Mouse (Mus musculus) left cerebral cortex, postnatal 36 days (tissue): ENCODE data around the gene M1ap. TPM values are rescaled to one million over a fixed set of nuclear protein-coding genes. Genes with fewer than 3 reads are reported as not detected.

ENCODE experiments used
- DNase-seq, 2 experiments: peaks; one replicate each; pipeline ENCODE4 v3.0.0; 2021 to 2022; ENCODE audit warnings: low spot score in 2 of 2, mixed read lengths in 1 of 2
- intact Hi-C: fragments of 180-260 bp; cut with DNase I; formaldehyde crosslinking; loops from one replicate; pipeline ENCODE4 v1.15.1; 2025
- total RNA-seq, 2 experiments: library from RNA; stranded (reverse); gene quantifications; 2 replicates each; pipeline ENCODE4 v1.2.3; 2021

Gene M1ap
- total RNA-seq, 2 experiments from 2014 or later, result 0.22 TPM; not detected in 1

DNA sequence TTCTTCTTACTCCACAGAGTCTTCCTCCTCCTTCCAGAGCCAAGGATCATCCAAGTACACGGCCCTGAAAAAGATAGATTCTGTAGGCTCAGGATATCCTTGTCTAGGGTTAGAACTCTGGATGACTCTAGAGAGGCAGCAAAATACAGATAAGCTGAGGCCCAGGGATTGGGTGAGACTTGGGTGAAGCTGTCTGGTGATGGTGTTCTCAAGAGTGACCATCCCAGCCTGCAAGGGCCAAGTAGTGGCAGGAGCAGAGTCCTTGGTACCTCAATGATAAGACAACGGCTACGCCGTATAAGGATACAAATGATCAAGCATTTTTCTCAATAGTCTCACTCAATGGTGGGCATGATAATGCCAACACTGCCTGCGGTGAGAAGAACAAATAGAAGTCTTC lies 57.1 kb downstream of the M1ap start:
- intact Hi-C loops, result no loop called here
- no peak for DNase-seq

DNA sequence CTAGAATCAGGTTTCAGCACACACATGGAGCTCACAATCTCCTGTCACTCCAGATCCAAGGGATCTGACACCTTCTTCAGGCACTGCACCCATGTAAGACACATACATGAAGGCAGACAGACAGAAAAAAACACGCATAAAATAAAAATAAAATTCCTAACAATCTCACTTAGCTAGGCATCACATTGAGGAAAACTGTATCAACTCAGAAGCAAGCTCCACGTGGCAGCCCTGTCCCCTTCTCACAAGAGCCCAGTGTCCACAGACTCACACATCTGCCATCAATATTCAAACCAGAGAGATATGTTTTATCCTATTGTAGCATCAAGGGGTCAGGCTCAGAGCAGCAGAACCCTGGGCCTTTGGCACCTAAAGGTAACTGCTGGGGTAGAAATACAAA lies 57.6 kb downstream of the M1ap start:
- intact Hi-C loops, result no loop called here
- DNase-seq, result no peak

GRCm38 (mm10) chr6:83004872-83005271 lies 58.2 kb downstream of the M1ap start:
- intact Hi-C loops, result no loop called here
- DNase-seq, result no peak

DNA sequence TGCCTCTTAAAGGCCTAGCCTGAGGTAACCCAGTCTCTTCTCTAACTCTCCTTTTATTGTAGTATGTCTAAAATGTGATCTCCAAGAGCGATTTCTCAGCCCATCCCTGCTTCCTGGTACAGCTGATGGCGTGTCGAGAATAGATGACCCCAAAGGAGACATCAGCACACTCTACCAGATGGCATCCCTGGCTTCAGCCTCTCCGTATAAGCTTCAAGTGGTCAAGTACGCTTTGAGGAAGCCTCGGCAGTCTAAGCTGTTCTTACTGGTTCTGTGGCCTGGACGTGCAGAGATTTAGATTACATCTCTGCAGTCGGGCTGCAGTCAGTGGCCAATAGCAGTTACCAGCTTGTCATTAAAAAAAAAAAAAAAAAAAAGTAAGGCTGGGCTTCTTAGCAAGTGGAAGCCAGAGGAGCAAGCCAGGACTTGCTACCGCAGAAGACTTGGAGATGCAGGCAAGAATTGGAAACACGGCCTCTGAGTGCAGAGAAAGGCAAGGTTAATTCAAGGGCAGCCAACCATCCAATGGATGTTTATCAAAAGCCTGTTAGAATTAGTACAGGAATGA lies 58.8 kb downstream of the M1ap start:
- DNase-seq, result no peak
- intact Hi-C loops, result no loop called here

DNA sequence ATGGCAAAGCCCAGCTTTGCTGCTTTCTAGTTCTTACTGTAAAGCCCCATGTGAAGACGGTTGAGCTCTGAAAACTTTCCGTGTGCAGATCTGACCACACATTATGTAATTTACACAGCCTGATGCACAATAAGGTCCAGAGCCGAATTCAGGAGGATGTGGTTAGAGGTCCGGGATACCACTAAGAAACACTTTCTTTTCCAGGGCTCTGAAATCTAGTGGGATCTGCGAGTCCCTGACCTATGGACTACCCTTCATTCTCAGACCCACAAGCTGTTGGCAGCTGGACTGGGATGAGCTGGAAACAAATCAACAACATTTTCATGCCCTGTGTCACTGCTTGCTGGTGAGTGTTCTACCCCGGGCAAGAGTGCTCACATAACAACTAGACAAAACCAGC lies 59.4 kb downstream of the M1ap start:
- no peak for DNase-seq
- intact Hi-C loops, result no loop called here

- no peak for DNase-seq
- intact Hi-C loops, result no loop called here
These were observed 62.0 kb downstream of the M1ap start for GRCm38 (mm10) chr6:83008659-83009058.

GRCm38 (mm10) chr6:83010010-83010409 lies 63.3 kb downstream of the M1ap start:
- DNase-seq, result no peak
- intact Hi-C loops, result no loop called here

- DNase-seq, result no peak
- intact Hi-C loops, result no loop called here
These were observed 64.6 kb downstream of the M1ap start for GRCm38 (mm10) chr6:83011255-83011654.

DNA sequence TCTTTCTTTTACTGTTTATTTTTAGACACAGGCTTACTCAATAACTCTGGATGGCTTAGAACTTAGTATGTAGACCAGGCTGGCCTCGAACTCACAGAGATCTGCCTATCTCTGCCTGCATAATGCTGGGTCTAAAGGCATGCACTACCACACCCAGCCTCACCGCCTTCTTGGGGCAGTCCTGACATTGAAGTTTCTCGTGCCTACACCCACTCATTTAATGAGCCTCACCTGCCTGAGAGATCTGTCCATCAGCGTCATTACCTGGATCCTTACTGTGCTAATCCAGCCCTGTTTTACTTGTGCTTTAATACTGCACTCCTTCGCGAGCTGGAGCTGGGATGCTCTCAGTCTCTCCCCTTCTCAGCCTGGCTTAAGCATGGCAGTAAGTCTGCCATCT lies 65.1 kb downstream of the M1ap start:
- DNase-seq, result no peak
- intact Hi-C loops, result no loop called here

- intact Hi-C loops, result no loop called here
- DNase-seq, result no peak
These were observed 66.7 kb downstream of the M1ap start for GRCm38 (mm10) chr6:83013444-83013843.

- intact Hi-C loops, result no loop called here
- no peak for DNase-seq
These were observed 68.1 kb downstream of the M1ap start for GRCm38 (mm10) chr6:83014482-83015466.

- intact Hi-C loops, result no loop called here
- no peak for DNase-seq
These were observed 69.0 kb downstream of the M1ap start for GRCm38 (mm10) chr6:83015749-83016148.

- intact Hi-C loops, result no loop called here
- DNase-seq, result no peak
These were observed 70.5 kb downstream of the M1ap start for GRCm38 (mm10) chr6:83017190-83017589.

GRCm38 (mm10) chr6:83019044-83019443 lies 72.3 kb downstream of the M1ap start:
- DNase-seq, result no peak
- intact Hi-C loops, result no loop called here

GRCm38 (mm10) chr6:83020121-83020520 lies 73.4 kb downstream of the M1ap start:
- intact Hi-C loops, result no loop called here
- no peak for DNase-seq

GRCm38 (mm10) chr6:83020836-83021593 lies 74.3 kb downstream of the M1ap start:
- intact Hi-C loops, result no loop called here

DNA sequence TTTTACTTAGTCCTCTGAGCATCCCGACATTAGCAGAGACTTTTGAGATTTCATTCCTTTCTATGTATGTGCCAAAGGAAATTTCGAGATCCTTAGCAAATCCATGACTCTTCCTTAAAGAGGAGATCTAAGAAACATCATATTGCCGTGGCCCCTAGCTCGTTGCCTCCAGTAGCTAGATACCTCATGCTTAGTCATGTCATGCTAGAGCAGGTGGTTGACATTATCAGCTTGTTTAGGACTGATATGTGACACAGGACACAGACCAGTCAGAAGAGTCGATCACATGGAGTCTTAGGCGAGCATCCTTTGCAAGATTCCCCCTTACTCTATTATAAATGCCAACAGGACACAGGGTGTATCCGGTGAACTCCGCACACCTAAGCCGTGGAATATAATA lies 76.3 kb downstream of the M1ap start:
- intact Hi-C loops, result no loop called here
- DNase-seq, result no peak

More at GRCm38 (mm10) chr6:83020836-83021593, 74.3 kb downstream of the M1ap start:
- no peak for DNase-seq

- intact Hi-C loops, result no loop called here
- DNase-seq, result no peak
These were observed 77.1 kb downstream of the M1ap start for GRCm38 (mm10) chr6:83023786-83024185.

GRCm38 (mm10) chr6:83024421-83024820 lies 77.7 kb downstream of the M1ap start:
- DNase-seq, result no peak
- intact Hi-C loops, result no loop called here

DNA sequence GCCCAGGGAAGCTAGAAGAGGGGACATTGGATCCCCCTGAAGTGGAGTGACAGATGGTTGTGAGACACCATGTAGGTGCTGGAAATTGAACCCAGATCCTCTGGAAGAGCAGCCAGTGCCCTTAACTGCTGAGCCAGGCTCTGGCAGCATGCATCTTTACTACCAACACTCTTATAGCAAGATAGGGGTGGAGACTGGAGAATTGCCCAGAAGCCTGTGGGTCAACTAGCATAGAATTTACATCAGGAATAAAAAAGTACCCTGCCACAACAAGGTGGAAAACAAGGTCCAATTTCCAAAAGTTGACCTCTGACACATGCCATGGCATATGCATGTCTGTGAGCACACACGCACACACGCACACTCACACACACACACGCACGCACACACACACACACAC lies 78.5 kb downstream of the M1ap start:
- no peak for DNase-seq
- intact Hi-C loops, result no loop called here
